Mouse (Mus musculus) neural tube, embryonic 13.5 days (tissue): Measurements from ENCODE around the gene Mier1. TPM values are rescaled to one million over a fixed set of nuclear protein-coding genes. Genes with fewer than 3 reads are reported as not detected.
A peak's percentile ranks its signal among the peaks of the same experiment; 100 is the strongest.

ENCODE experiments used
- ATAC-seq: fragments of 200-750 bp; cut with Nextera tagmentation; 2 replicates; pipeline ENCODE4 v1.8.0; 2017; ENCODE audit warnings: low read depth, mild to moderate bottlenecking, moderate TSS enrichment, moderate library complexity
- H3K27ac ChIP-seq: fragments of 300-500 bp; sonication (generic); replicated peaks from 2 replicates; pipeline ENCODE4 v1.5.1; 2015; ENCODE audit warnings: moderate library complexity, mild to moderate bottlenecking, inconsistent platforms
- H3K27me3 ChIP-seq: fragments of 300-500 bp; sonication (generic); 2 replicates; pipeline ENCODE4 v1.6.1; 2015; ENCODE audit warnings: mild to moderate bottlenecking, inconsistent platforms
- H3K36me3 ChIP-seq: fragments of 300-500 bp; sonication (generic); 2 replicates; pipeline ENCODE4 v1.6.1; 2015; ENCODE audit warnings: mild to moderate bottlenecking, inconsistent platforms
- H3K4me1 ChIP-seq: fragments of 300-500 bp; sonication (generic); replicated peaks from 2 replicates; pipeline ENCODE4 v1.6.1; 2015; ENCODE audit warnings: inconsistent platforms
- H3K4me2 ChIP-seq: fragments of 300-500 bp; sonication (generic); 2 replicates; pipeline ENCODE4 v1.6.1; 2015; ENCODE audit warnings: inconsistent platforms, mild to moderate bottlenecking, moderate library complexity
- H3K4me3 ChIP-seq: fragments of 300-500 bp; sonication (generic); 2 replicates; pipeline ENCODE4 v1.5.1; 2015; ENCODE audit warnings: mild to moderate bottlenecking, inconsistent platforms
- H3K9ac ChIP-seq: fragments of 300-500 bp; sonication (generic); 2 replicates; pipeline ENCODE4 v1.6.1; 2015; ENCODE audit warnings: moderate library complexity, mild to moderate bottlenecking, inconsistent platforms
- H3K9me3 ChIP-seq: fragments of 300-500 bp; sonication (generic); 2 replicates; pipeline ENCODE4 v1.6.1; 2016; ENCODE audit warnings: inconsistent platforms
- WGBS: fragments of 180-500 bp; shearing (Covaris S2); methylation state at CpG from one replicate; pipeline ENCODE4 v1.1.7; 2015; 5-methylcytosine and 5-hydroxymethylcytosine counted together
- polyA plus RNA-seq: library from polyadenylated mRNA; unstranded; fragments of >200 nt; fragmentation: Nextera tagmentation; extraction: Ambion mirVana; gene quantifications from 2 replicates; pipeline ENCODE4 v1.2.1, GENCODE M21; 2015

Mier1 gene
- polyA plus RNA-seq, 1 experiment from 2014 or later: 33.5 TPM

DNA sequence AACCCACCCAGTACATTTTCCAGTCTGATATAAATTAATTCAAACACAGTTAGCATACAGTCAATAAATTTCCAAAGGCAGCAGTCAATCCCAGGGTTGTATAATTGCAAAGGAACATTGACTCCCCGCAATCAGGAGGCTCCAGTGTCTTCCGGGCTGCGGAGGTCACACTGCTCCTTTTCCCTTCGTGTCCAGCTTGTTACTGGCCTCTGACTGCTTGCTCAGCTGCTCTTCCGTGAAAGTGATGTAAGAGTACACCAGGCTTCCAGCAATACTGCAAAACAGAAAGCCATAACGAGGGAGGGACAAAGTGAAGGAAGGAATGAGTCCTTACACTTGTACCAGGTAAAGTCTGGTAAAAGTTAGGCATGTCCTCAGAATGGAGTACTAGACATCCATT, 59.3 kb downstream of the Mier1 start:
- no peak for ATAC-seq
- 79% methylated on average over 6 of the region's 6 CpGs for WGBS
- H3K4me3 ChIP-seq: no peak overlapping the region

DNA sequence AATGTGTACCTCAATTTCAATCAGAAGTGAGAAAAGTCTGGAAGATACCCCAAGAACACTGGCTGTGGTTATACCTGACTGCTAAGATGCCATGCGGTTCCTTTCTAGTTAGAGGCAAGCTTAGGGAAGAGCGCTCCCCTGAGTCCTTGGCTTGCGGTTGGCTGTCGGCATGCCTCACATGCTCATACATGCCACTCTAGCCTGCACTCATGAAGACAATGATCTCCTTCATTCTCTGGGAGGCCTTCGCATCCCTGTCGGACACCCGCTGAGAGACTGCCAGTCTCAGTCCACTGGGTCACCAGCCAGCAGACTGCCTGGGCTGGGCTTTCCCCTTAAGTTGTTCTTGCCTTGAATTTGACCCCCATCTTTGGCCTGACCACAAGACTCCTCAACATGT, 59.8 kb downstream of the Mier1 start:
- H3K4me3 ChIP-seq: no peak overlapping the region
- H3K9me3 ChIP-seq: no peaks in the 10 kb centered on the region
- peaks cover 10% of the 10 kb centered on the region; the same call in 1 of the 2 replicates for H3K4me1 ChIP-seq
- no peaks in the 10 kb centered on the region for H3K27me3 ChIP-seq
- WGBS: 82% methylated on average over 7 of the region's 7 CpGs
- no peak overlapping the region for H3K9ac ChIP-seq
- no peak overlapping the region for H3K27ac ChIP-seq
- no peak for ATAC-seq
- no peak overlapping the region for H3K4me2 ChIP-seq
- peaks cover 48% of the 10 kb centered on the region for H3K36me3 ChIP-seq

More for the DNA sequence above, 59.3 kb downstream of the Mier1 start:
- Histone ChIP-seq H3K27me3 (no peaks in the 10 kb centered on the region), H3K9me3 (no peaks in the 10 kb centered on the region), H3K4me1 (peaks cover 5% of the 10 kb centered on the region; the same call in 1 of the 2 replicates), H3K27ac (no peak overlapping the region), H3K36me3 (peaks cover 48% of the 10 kb centered on the region), H3K4me2 (no peak overlapping the region), H3K9ac (no peak overlapping the region)

DNA sequence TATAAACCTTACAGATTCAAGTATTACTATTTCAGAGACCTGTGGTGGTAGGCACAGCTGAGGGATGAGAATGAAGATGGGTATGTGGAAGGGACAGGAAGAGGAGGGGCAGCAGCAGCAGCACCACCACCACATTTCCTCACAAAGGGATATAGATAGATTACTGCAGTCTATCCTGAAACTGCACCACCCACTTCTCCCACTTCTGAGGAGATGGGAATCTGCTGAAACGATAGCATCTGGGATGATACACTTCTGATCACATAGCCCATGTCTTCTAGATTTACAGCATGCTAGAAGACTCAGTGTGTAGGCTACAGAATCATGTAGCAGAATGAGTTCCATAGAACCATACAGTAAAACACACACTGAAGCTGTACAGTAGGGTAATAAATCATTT, 63.5 kb downstream of the Mier1 start:
- no peak for ATAC-seq
- Histone ChIP-seq H3K27me3 (no peaks in the 10 kb centered on the region), H3K4me3 (no peak overlapping the region), H3K9me3 (no peaks in the 10 kb centered on the region), H3K36me3 (peaks cover 26% of the 10 kb centered on the region), H3K4me2 (no peak overlapping the region), H3K4me1 (peaks cover 35% of the 10 kb centered on the region), H3K9ac (no peak overlapping the region), H3K27ac (no peak overlapping the region)
- 81% methylated on average over 1 of the region's 1 CpGs for WGBS

DNA sequence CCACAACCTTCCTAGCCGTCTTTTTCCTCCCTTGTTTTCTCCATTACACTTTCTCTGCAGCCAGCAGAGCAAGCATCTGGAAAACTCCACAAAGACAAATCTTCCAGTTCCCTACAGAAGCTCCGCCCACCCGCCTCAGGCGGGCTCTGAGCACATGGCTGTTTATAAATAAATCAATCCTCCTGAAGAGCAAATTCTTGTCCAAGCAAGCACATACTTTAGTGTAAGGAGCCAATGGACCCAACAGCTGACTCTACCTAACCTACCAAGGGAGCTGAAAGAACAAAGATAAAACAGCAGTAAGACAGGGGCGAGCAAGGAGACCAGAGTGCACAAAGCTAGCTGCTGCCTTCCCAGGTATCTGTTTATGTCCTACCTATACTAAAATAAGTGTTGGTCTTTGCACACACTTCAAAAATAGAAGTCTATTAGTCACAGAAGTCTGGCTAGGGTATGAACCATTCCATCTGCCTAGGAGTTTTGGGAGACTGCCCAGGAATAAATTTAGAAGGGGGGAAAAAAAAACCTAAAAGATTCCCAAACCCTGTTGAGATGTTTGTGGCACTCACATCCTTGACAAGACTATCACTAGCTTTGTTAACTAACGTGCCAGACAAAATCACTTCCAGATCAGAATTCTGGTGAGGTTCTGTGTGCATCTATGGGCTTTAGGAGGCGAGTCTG, 64.6 kb downstream of the Mier1 start:
- no peak overlapping the region for H3K4me2 ChIP-seq
- 81% methylated on average over 7 of the region's 7 CpGs for WGBS
- no peak overlapping the region for H3K4me3 ChIP-seq
- no peak overlapping the region for H3K9ac ChIP-seq
- H3K27me3 ChIP-seq: no peaks in the 10 kb centered on the region
- peaks cover 35% of the 10 kb centered on the region for H3K4me1 ChIP-seq
- no peaks in the 10 kb centered on the region for H3K9me3 ChIP-seq
- no peak for ATAC-seq
- H3K27ac ChIP-seq: no peak overlapping the region
- peaks cover 34% of the 10 kb centered on the region for H3K36me3 ChIP-seq

DNA sequence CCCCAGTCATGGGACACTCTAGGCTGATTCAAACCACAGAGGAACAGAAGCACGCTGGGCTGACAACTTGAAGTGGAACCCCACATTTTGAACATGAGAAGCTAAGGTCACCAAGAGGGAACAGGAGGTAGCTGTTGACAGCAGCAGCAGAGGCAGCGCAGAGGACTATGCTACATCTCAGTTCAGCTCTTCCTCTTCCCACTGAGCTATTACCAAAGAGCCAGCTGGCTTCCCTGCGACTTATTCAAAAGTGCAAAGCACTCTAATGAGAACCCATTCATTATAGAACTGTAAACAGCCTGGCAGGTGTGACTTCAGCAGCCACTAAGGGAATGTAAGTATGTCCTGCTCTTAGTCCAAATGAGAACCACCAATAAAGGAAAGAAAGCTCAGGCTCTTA, 65.4 kb downstream of the Mier1 start:
- Histone ChIP-seq H3K36me3 (peaks cover 33% of the 10 kb centered on the region), H3K4me2 (no peak overlapping the region), H3K27ac (no peak overlapping the region), H3K9ac (no peak overlapping the region), H3K9me3 (no peaks in the 10 kb centered on the region), H3K4me1 (peaks cover 35% of the 10 kb centered on the region), H3K4me3 (no peak overlapping the region), H3K27me3 (no peaks in the 10 kb centered on the region)
- no peak for ATAC-seq
- WGBS: 38% methylated on average over 3 of the region's 3 CpGs

DNA sequence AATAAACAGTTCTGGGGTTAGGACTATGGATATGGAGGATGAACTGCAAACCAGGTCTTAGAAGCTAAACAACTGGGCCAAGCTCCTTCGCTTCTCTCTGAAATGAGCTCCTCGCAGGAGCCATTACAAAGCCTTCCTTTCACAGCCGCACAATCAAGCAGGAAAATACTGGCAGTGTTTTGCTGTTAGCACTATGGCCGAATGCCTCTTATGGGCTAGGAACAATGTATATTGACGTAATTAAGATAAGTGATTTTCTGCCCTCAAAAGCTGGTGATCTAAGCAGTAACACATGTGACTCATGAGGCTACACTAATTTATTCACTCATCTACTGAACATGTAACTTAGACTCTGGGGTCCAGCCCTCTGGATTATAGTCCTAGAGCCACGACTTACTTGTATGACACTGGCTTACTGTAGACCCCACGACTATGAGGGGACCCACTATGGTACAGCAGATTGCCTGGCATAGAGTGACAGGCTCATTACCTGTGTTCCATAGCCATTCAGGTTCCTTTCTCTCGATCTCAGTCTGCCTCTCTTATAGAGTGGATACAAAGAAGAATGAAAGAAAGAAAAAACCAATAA, 66.2 kb downstream of the Mier1 start:
- Histone ChIP-seq H3K9me3 (no peaks in the 10 kb centered on the region), H3K27ac (peak overlapping the region; percentile 33), H3K36me3 (peaks cover 35% of the 10 kb centered on the region), H3K27me3 (no peaks in the 10 kb centered on the region), H3K4me2 (no peak overlapping the region), H3K4me3 (no peak overlapping the region), H3K4me1 (peaks cover 35% of the 10 kb centered on the region), H3K9ac (no peak overlapping the region)
- ATAC-seq: peak; percentile 74
- WGBS: 24% methylated on average over 8 of the region's 8 CpGs

DNA sequence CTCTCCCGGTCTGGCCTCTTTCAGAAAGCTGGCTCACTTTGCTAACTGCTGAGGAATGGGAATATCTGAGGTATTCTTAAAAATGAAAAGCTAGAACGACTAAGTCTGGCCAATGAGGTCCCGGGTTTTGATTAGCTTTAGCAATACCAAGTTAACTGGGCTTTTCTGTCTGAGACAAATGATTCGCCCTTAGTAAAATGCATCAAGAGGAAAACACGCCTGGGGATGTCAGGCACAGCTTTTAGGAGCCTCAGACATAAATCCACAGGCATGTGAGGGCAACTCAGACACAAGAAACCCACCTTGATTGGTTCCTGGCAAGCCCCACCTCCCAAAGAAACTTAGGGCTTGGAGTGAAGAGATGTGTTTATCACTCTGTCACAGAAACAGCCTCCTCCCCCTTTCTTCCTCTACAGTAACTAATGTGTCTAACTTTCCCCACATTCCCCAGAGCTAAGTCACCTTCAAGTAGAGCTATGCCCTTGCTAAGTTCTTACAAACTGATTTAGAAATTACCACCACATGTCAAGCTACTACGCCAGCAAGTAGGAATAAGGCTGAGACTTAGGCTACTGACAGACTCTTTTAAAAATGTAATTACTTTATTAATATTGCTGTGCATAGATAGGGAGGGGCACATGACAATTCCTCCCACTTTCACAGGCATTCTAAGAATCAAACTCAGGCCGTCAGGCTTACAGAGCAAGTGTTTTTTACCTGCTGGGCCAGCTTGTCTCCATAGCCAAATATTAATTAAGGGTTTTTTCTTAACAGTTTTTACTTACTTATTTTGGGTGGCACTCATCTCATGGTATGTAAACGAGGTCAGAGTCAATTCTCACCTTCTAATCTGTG, 74.8 kb downstream of the Mier1 start:
- Histone ChIP-seq H3K9ac (no peak overlapping the region), H3K4me3 (no peak overlapping the region), H3K27ac (no peak overlapping the region), H3K4me1 (no peaks in the 10 kb centered on the region), H3K36me3 (peaks cover 70% of the 10 kb centered on the region), H3K4me2 (no peak overlapping the region), H3K9me3 (no peaks in the 10 kb centered on the region), H3K27me3 (no peaks in the 10 kb centered on the region)
- ATAC-seq: no peak
- 91% methylated on average over 8 of the region's 8 CpGs for WGBS

DNA sequence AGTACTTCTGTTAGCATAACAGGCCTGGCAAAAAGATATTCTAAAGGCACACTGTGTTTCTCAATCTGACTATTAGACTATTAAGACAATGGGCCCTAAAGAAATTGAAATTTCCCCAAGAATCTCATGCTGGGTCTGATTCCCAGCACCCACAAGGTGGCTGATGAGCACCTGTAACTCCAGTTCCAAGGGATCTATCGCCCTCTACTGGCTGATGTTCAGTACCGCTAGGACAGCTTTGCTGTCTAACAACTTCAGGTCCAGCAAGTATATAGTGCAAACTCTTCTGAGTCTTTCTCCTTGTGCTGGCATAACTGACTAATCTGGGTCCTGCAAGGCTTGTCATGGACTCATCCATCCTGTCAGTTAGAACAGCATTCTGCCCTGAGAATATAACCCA, 78.2 kb downstream of the Mier1 start:
- Histone ChIP-seq H3K36me3 (peaks cover 76% of the 10 kb centered on the region), H3K27ac (no peak overlapping the region), H3K4me2 (no peak overlapping the region), H3K4me1 (no peaks in the 10 kb centered on the region), H3K9me3 (no peaks in the 10 kb centered on the region), H3K4me3 (no peak overlapping the region), H3K27me3 (no peaks in the 10 kb centered on the region), H3K9ac (no peak overlapping the region)
- WGBS: 86% methylated on average over 2 of the region's 2 CpGs
- ATAC-seq: no peak

DNA sequence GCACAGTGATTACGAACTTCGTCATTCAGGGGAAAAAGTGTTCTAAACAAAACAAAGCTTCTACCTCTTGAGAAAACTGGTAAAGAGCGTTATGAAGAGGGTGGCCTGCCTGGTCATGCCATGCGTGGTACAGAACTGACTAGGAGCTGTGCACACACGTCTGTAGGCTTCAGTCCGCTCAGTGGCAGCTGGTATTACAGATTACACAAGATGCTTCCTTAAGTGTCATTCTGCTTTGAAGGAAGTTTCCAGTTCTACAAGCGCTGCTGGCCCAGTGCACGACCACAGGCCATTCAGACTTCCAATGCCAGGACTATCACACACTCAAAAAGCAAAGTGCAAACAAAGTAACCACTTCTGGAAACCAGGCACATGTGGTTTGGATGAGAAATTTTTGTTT, 83.2 kb downstream of the Mier1 start:
- Histone ChIP-seq H3K27me3 (no peaks in the 10 kb centered on the region), H3K4me3 (no peak overlapping the region), H3K27ac (no peak overlapping the region), H3K9me3 (no peaks in the 10 kb centered on the region), H3K4me1 (no peaks in the 10 kb centered on the region), H3K4me2 (no peak overlapping the region), H3K9ac (no peak overlapping the region), H3K36me3 (peaks cover 58% of the 10 kb centered on the region)
- 95% methylated on average over 8 of the region's 8 CpGs for WGBS
- ATAC-seq: no peak

DNA sequence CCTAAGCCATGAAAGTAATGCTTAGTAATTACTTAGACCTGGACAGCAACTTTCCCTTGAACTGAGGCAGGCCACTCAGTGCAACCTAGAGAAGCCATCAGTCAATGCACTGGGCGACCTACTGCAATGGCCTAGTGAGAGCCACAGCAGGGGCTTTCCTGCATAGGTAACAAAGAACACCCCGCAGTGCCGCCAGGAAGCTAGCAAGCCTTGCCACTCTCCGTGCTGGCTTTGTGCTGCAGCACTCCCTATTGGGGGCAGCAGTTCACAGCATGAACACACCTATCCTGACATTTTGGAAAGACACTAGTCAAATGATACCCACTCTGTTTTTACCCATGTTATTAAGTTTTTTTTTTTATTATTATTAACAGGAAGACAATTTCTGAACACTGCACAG, 84.9 kb downstream of the Mier1 start:
- no peak overlapping the region for H3K4me2 ChIP-seq
- no peak overlapping the region for H3K27ac ChIP-seq
- 0 out of 2 replicates have a peak, but pooled peaks cover 5% of the 10 kb centered on the region for H3K4me1 ChIP-seq
- H3K4me3 ChIP-seq: no peak overlapping the region
- WGBS: 36% methylated on average over 4 of the region's 4 CpGs
- no peak overlapping the region for H3K9ac ChIP-seq
- no peaks in the 10 kb centered on the region for H3K27me3 ChIP-seq
- H3K36me3 ChIP-seq: peaks cover 51% of the 10 kb centered on the region
- H3K9me3 ChIP-seq: no peaks in the 10 kb centered on the region
- no peak for ATAC-seq

DNA sequence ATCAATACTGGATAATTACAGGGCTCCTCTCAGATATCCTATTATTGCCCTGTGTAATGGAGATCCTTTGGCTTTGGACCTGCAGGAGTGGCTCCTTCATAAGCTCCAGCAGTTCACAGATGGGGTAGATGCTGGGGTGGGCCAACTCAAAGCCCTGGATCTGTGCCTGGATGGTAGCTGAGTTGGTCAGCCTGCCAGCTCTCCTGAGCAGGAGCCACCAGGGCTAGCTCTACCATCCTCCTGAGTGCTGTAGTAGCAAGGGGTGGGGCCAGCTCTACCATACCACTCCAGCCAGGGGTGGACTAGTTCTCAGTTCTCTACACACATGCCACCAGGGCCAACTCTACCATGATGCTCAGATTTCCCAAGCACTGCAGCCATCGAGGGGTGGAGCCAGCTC, 85.9 kb downstream of the Mier1 start:
- H3K36me3 ChIP-seq: peaks cover 43% of the 10 kb centered on the region
- 0 out of 2 replicates have a peak, but pooled peaks cover 9% of the 10 kb centered on the region for H3K4me1 ChIP-seq
- no peaks in the 10 kb centered on the region for H3K9me3 ChIP-seq
- no peak for ATAC-seq
- H3K27ac ChIP-seq: no peak overlapping the region
- no peak overlapping the region for H3K4me2 ChIP-seq
- H3K9ac ChIP-seq: no peak overlapping the region
- no peak overlapping the region for H3K4me3 ChIP-seq
- no peaks in the 10 kb centered on the region for H3K27me3 ChIP-seq
- 93% methylated on average over 1 of the region's 1 CpGs for WGBS

DNA sequence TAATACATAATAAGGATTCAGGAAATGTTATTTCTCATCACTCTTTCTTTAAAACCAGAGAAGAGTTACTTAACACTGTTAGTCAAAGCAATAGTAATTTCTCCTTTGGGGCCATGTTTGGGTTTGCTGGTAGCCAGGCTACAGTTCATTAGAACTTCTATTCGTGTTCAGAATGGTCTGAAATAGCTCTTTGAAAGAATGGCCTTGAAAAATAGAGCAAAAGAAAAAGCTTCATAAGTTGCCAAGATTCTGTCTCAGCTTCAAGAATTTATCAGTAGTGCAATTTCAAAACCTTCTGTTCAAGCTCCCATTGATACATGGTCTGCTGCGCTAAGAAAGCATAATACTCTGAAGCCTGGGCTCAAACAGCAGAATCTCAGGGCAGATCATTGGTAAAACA, 89.5 kb downstream of the Mier1 start:
- H3K4me3 ChIP-seq: no peak overlapping the region
- no peak overlapping the region for H3K9ac ChIP-seq
- no peaks in the 10 kb centered on the region for H3K27me3 ChIP-seq
- WGBS: 72% methylated on average over 2 of the region's 2 CpGs
- H3K36me3 ChIP-seq: peaks cover 53% of the 10 kb centered on the region
- no peak overlapping the region for H3K4me2 ChIP-seq
- no peaks in the 10 kb centered on the region for H3K9me3 ChIP-seq
- no peak for ATAC-seq
- H3K4me1 ChIP-seq: 0 out of 2 replicates have a peak, but pooled peaks cover 9% of the 10 kb centered on the region
- H3K27ac ChIP-seq: no peak overlapping the region
